Mouse (Mus musculus): ENCODE measurements around the gene Dip2b.

Gene Dip2b

GRCm38 (mm10) chr15:100038470-100038971 is at the start of gene Dip2b:
Dip2b (plus strand) TSS chr15:100038664.
- DNase-seq, result peak; percentile 99

- DNase-seq, result no peak
Observed at GRCm38 (mm10) chr15:99993100-99993499, 45.4 kb upstream of the Dip2b start.

GRCm38 (mm10) chr15:99997114-99997804 is 41.2 kb upstream of the Dip2b start:
- no peak for DNase-seq

- no peak for DNase-seq
Observed at GRCm38 (mm10) chr15:99999390-99999789, 39.1 kb upstream of the Dip2b start.

- no peak for DNase-seq
Observed at GRCm38 (mm10) chr15:100004677-100005273, 33.7 kb upstream of the Dip2b start.

- DNase-seq, result no peak
Observed at GRCm38 (mm10) chr15:100006180-100006579, 32.3 kb upstream of the Dip2b start.

GRCm38 (mm10) chr15:100018280-100018899 is 20.1 kb upstream of the Dip2b start:
- no peak for DNase-seq

- DNase-seq, result no peak
Observed at GRCm38 (mm10) chr15:100021175-100021574, 17.3 kb upstream of the Dip2b start.

- DNase-seq, result peak; percentile 64
Observed at GRCm38 (mm10) chr15:100022923-100023322, 15.5 kb upstream of the Dip2b start.

GRCm38 (mm10) chr15:100025076-100025834 is 13.2 kb upstream of the Dip2b start:
- DNase-seq, result no peak

- no peak for DNase-seq
Observed at GRCm38 (mm10) chr15:100028133-100028532, 10.3 kb upstream of the Dip2b start.

GRCm38 (mm10) chr15:100029497-100029896 is 9.0 kb upstream of the Dip2b start:
- no peak for DNase-seq

GRCm38 (mm10) chr15:100029900-100030299 is 8.6 kb upstream of the Dip2b start:
- no peak for DNase-seq

GRCm38 (mm10) chr15:100032546-100032945 is 5.9 kb upstream of the Dip2b start:
- peak; percentile 47 for DNase-seq

- DNase-seq, result peak; percentile 59
Observed at GRCm38 (mm10) chr15:100039001-100039701, 687 bp downstream of the Dip2b start.

- DNase-seq, result no peak
Observed at GRCm38 (mm10) chr15:100040541-100041266, 2.2 kb downstream of the Dip2b start.

- DNase-seq, result no peak
Observed at GRCm38 (mm10) chr15:100041267-100042047, 3.0 kb downstream of the Dip2b start.

GRCm38 (mm10) chr15:100042048-100042400 is 3.6 kb downstream of the Dip2b start:
- no peak for DNase-seq

- DNase-seq, result no peak
Observed at GRCm38 (mm10) chr15:100045576-100045975, 7.1 kb downstream of the Dip2b start.

GRCm38 (mm10) chr15:100049496-100050087 is 11.1 kb downstream of the Dip2b start:
- DNase-seq, result no peak

- no peak for DNase-seq
Observed at GRCm38 (mm10) chr15:100050940-100051339, 12.5 kb downstream of the Dip2b start.

Measured in lung, postnatal 14 days (tissue).